Mouse (Mus musculus) cortical plate, adult 2 months (tissue): ENCODE results near the gene Arpin.

Experiments
- CTCF ChIP-seq: fragments of 200-500 bp; IDR thresholded peaks from 2 replicates; pipeline ENCODE4 v1.5.1; 2011; ENCODE audit warnings: mild to moderate bottlenecking, control low read depth, low read length; ENCODE audit not compliant: insufficient read depth; ENCODE audit errors: extremely low read depth
- POLR2A ChIP-seq: fragments of 200-500 bp; IDR thresholded peaks from 2 replicates; pipeline ENCODE4 v1.6.1; 2011; ENCODE audit warnings: mild to moderate bottlenecking, low read length, control low read depth; ENCODE audit not compliant: insufficient read depth; ENCODE audit errors: extremely low read depth

GRCm38 (mm10) chr7:79934862-79935510 is at the start of gene Arpin:
- TF ChIP-seq CTCF (no peak), POLR2A (0 out of 2 replicates have a peak, but pooled peaks have one; percentile 10)
